Mouse (Mus musculus) lung, adult 2 months (tissue): ENCODE results near the gene Ccnj.

Experiments
- CTCF ChIP-seq: fragments of 200-500 bp; IDR thresholded peaks from 2 replicates; pipeline ENCODE4 v1.5.1; 2011; ENCODE audit warnings: mild to moderate bottlenecking, low read length, control low read depth; ENCODE audit not compliant: insufficient read depth
- POLR2A ChIP-seq: fragments of 200-500 bp; IDR thresholded peaks from 2 replicates; pipeline ENCODE4 v1.6.1; 2011; ENCODE audit warnings: low read depth, mild to moderate bottlenecking, control low read depth, low read length, borderline replicate concordance; ENCODE audit errors: extremely low read depth

DNA sequence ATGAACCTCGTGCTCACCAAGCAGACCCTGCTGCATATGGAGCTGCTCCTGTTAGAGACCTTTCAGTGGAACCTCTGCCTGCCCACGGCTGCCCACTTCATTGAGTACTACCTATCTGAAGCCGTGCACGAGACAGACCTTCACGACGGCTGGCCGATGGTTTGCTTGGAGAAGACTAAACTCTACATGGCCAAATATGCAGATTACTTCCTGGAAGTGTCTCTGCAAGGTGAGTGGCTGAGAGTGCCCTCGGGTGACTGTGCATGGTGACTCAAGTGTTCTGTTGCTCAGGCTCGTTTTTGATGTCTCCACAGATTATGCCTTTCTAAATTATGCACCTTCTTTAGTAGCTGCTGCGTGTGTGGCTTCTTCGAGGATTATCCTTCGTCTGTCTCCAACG lies 13.7 kb downstream of the Ccnj start:
- no peak for TF ChIP-seq POLR2A
- TF ChIP-seq CTCF, result no peak
